Comparison of ENCODE assay signal across 14 mouse cellular contexts in genomic region chr17:30859989-30860585, GRCm38 (mm10). TPM values are rescaled to one million over a fixed set of nuclear protein-coding genes. Genes with fewer than 3 reads are reported as not detected.
DNase-seq lines count a peak whose midpoint lies in the region; ATAC-seq and TF ChIP-seq lines count a peak whose summit lies in the region.
"Had no signal": no experiment of that assay in that cellular context is flagged by ENCODE, and none has a peak within 500 bp of the region (broad histone marks: within the 10 kb centered on the region; RNA-seq: fewer than 3 reads in every experiment).

No protein-coding gene starts in this region.

- WGBS in forebrain, embryonic 11.5 days, result 33% methylated on average over 10 of the region's 10 CpGs
- 22% methylated on average over 10 of the region's 10 CpGs for WGBS in hindbrain, embryonic 13.5 days
- 20% methylated on average over 10 of the region's 10 CpGs for WGBS in midbrain, embryonic 15.5 days

- ATAC-seq in forebrain, embryonic 11.5 days (replicated peaks; ENCODE audit: low FRiP score), result no peak; the same call in 1 of the 2 replicates
- peak; percentile 63; the same call in 1 of the 2 replicates for ATAC-seq in hindbrain, embryonic 13.5 days (ENCODE audit: low FRiP score)
- peak; percentile 46 for ATAC-seq in midbrain, embryonic 15.5 days (replicated peaks)
- ATAC-seq: activated CD4-positive, CD25-positive, alpha-beta regulatory T cell, adult 4 months had no signal

- peak; percentile 87 for DNase-seq in brain, embryonic 14.5 days (ENCODE audit: low read depth)
- DNase-seq in forebrain, embryonic 11.5 days (ENCODE audit: low spot score), result peak; percentile 58
- no peak for DNase-seq in lung, adult 18-20 months
- DNase-seq in testis, postnatal 14 days (ENCODE audit: low spot score), result no peak
- DNase-seq in adrenal gland, postnatal 14 days, result no peak
- DNase-seq: cerebellum, adult 9-10 months; heart, postnatal 4 days; lung, postnatal 10 days; right cerebral cortex, adult 18-20 months; thymus, postnatal 14 days had no signal

- peaks cover 13% of the 10 kb centered on the region; the same call in 1 of the 2 replicates for H3K4me1 ChIP-seq in forebrain, embryonic 11.5 days (replicated peaks; ENCODE audit: control insufficient read depth, insufficient read depth, low read length)
- peaks cover 36% of the 10 kb centered on the region for H3K4me1 ChIP-seq in hindbrain, embryonic 13.5 days (replicated peaks)
- H3K4me1 ChIP-seq in midbrain, embryonic 15.5 days, result peaks cover 18% of the 10 kb centered on the region

- TF ChIP-seq POLR2A in brain, embryonic 14.5 days (IDR thresholded peaks at IDR 0.05; ENCODE audit: borderline replicate concordance, extremely low read depth, insufficient read depth, insufficient read length, poor library complexity, severe bottlenecking), result no peak

- H3K4me2 ChIP-seq in forebrain, embryonic 11.5 days (ENCODE audit: low read depth, low read length, severe bottlenecking), result no peak overlapping the region
- no peak overlapping the region for H3K4me2 ChIP-seq in hindbrain, embryonic 13.5 days
- no peak overlapping the region for H3K4me2 ChIP-seq in midbrain, embryonic 15.5 days
- H3K4me2 ChIP-seq: embryonic facial prominence, embryonic 15.5 days had no signal

- peak overlapping the region; percentile 31; the same call in 1 of the 2 replicates for H3K27ac ChIP-seq in forebrain, embryonic 11.5 days (ENCODE audit: low read depth, low read length)
- peak overlapping the region; percentile 75 for H3K27ac ChIP-seq in hindbrain, embryonic 13.5 days
- peak overlapping the region; percentile 67 for H3K27ac ChIP-seq in midbrain, embryonic 15.5 days
- H3K27ac ChIP-seq: embryonic facial prominence, embryonic 15.5 days had no signal

- no peak overlapping the region; the same call in 1 of the 2 replicates for H3K9ac ChIP-seq in forebrain, embryonic 11.5 days (ENCODE audit: low read length)
- H3K9ac ChIP-seq in hindbrain, embryonic 13.5 days, result no peak overlapping the region
- H3K9ac ChIP-seq in midbrain, embryonic 15.5 days, result no peak overlapping the region
- H3K9ac ChIP-seq: embryonic facial prominence, embryonic 15.5 days had no signal

- H3K4me3 ChIP-seq in forebrain, embryonic 11.5 days (ENCODE audit: low read depth, low read length), result no peak overlapping the region
- no peak overlapping the region for H3K4me3 ChIP-seq in hindbrain, embryonic 13.5 days
- H3K4me3 ChIP-seq in midbrain, embryonic 15.5 days, result no peak overlapping the region
- H3K4me3 ChIP-seq: embryonic facial prominence, embryonic 15.5 days had no signal

- H3K9me3 ChIP-seq in forebrain, embryonic 11.5 days (ENCODE audit: control insufficient read depth, low read length), result no peaks in the 10 kb centered on the region
- no peaks in the 10 kb centered on the region for H3K9me3 ChIP-seq in hindbrain, embryonic 13.5 days
- H3K9me3 ChIP-seq in midbrain, embryonic 15.5 days, result no peaks in the 10 kb centered on the region
- H3K9me3 ChIP-seq: embryonic facial prominence, embryonic 15.5 days had no signal

- TF ChIP-seq CTCF in brain, embryonic 14.5 days (IDR thresholded peaks at IDR 0.05; ENCODE audit: borderline replicate concordance, extremely low read depth, insufficient read depth, insufficient read length), result no peak

- H3K36me3 ChIP-seq in forebrain, embryonic 11.5 days (ENCODE audit: control insufficient read depth, insufficient read depth, low read length), result no peaks in the 10 kb centered on the region
- H3K36me3 ChIP-seq in hindbrain, embryonic 13.5 days, result no peaks in the 10 kb centered on the region
- H3K36me3 ChIP-seq in midbrain, embryonic 15.5 days (replicated peaks), result no peaks in the 10 kb centered on the region
- H3K36me3 ChIP-seq: embryonic facial prominence, embryonic 15.5 days had no signal

- no peaks in the 10 kb centered on the region for H3K27me3 ChIP-seq in forebrain, embryonic 11.5 days (ENCODE audit: control insufficient read depth, insufficient read depth, low read length)
- no peaks in the 10 kb centered on the region for H3K27me3 ChIP-seq in hindbrain, embryonic 13.5 days
- H3K27me3 ChIP-seq in midbrain, embryonic 15.5 days (replicated peaks), result no peaks in the 10 kb centered on the region
- H3K27me3 ChIP-seq: embryonic facial prominence, embryonic 15.5 days had no signal

RNA-seq across cellular contexts. Expression of gene Glp1r, which starts 41.5 kb away (rescaled TPM):
- 0.25 and 0.49 TPM in 2 replicates for polyA plus RNA-seq in brain, embryonic 14.5 days (2012; rRNA removed)
- polyA plus RNA-seq in forebrain, embryonic 11.5 days (2014; fragmentation: Nextera tagmentation; extraction: Ambion mirVana), result 0.05 TPM in 1 of 2 replicates, not detected in the other
- 0.13 and 0.22 TPM in 2 replicates for polyA plus RNA-seq in hindbrain, embryonic 13.5 days (2015; fragmentation: Nextera tagmentation; extraction: Ambion mirVana)
- 0.71 and 0.75 TPM in 2 replicates for polyA plus RNA-seq in midbrain, embryonic 15.5 days (2015; fragmentation: Nextera tagmentation; extraction: Ambion mirVana)
- total RNA-seq in adrenal gland, postnatal 14 days (2021), result 0.19 and 0.26 TPM in 2 replicates

Comparison
In these comparisons a context has a peak if more than half of its experiments do, and no peak if none do; other contexts are left out.
1. DNase-seq: peak in brain, embryonic 14.5 days (single experiment) and forebrain, embryonic 11.5 days (single experiment); none in lung, adult 18-20 months (0 of 2), testis, postnatal 14 days (single experiment) and adrenal gland, postnatal 14 days (single experiment).
2. Peak in every context shown above with its lines, with median percentiles within 50 percentile points of each other: H3K27ac ChIP-seq.